Mouse (Mus musculus): ENCODE measurements around the gene Chat. TPM values are rescaled to one million over a fixed set of nuclear protein-coding genes. Genes with fewer than 3 reads are reported as not detected.

Gene Chat
- total RNA-seq, 4 experiments from 2014 or later: not detected

Other genes with a start within 250 kb of the Chat start
- gene Ogdhl, start 144.0 kb downstream of the Chat start, total RNA-seq (2022): 10 to 100 TPM; 12.2 to 18.3 (median 15.2) TPM
- not detected for gene 1700024G13Rik, start 77.6 kb downstream of the Chat start, total RNA-seq (2022)
- gene Slc18a3, start 1.1 kb downstream of the Chat start, total RNA-seq (2022): not detected
- gene Ercc6, start 47.5 kb upstream of the Chat start, total RNA-seq (2022): 10 to 100 TPM in 3 of 4 experiments, 1 to 10 TPM in 1; 9.9 to 20.2 (median 14.8) TPM
- 1 to 10 TPM; 2.6 to 5.4 (median 4.2) TPM for gene Prrxl1, start 133.4 kb upstream of the Chat start, total RNA-seq (2022)
- gene 3425401B19Rik, start 219.3 kb upstream of the Chat start, total RNA-seq (2022): under 1 TPM in 1 of 4 experiments, not detected in 3; 0.05 TPM

Data from adrenal gland, adult 8-10 months (tissue).